Mouse (Mus musculus): ENCODE data around the gene Ocrl.

Ocrl gene

GRCm38 (mm10) chrX:47912306-47912792, at the start of gene Ocrl:
TSS of gene Ocrl (plus strand) at chrX:47912387.
- in situ Hi-C loops (cut with MboI, MseI) = no loop called here

- in situ Hi-C loops (cut with MboI, MseI) = no loop called here
Measured at GRCm38 (mm10) chrX:47880052-47880451, 32.1 kb upstream of the Ocrl start.

GRCm38 (mm10) chrX:47882813-47883212, 29.4 kb upstream of the Ocrl start:
- in situ Hi-C loops (cut with MboI, MseI) = no loop called here

- in situ Hi-C loops (cut with MboI, MseI) = no loop called here
Measured at GRCm38 (mm10) chrX:47887401-47887800, 24.8 kb upstream of the Ocrl start.

- in situ Hi-C loops (cut with MboI, MseI) = no loop called here
Measured at GRCm38 (mm10) chrX:47891243-47891906, 20.8 kb upstream of the Ocrl start.

GRCm38 (mm10) chrX:47891907-47892430, 20.2 kb upstream of the Ocrl start:
- in situ Hi-C loops (cut with MboI, MseI) = no loop called here

GRCm38 (mm10) chrX:47892431-47893024, 19.7 kb upstream of the Ocrl start, which contains the start of gene Smarca1:
TSS of gene Smarca1 (minus strand) at chrX:47892974.
- in situ Hi-C loops (cut with MboI, MseI) = no loop called here

- in situ Hi-C loops (cut with MboI, MseI) = no loop called here
Measured at GRCm38 (mm10) chrX:47912904-47913542, 836 bp downstream of the Ocrl start.

GRCm38 (mm10) chrX:47913543-47913938, 1.4 kb downstream of the Ocrl start:
- in situ Hi-C loops (cut with MboI, MseI) = no loop called here

- in situ Hi-C loops (cut with MboI, MseI) = no loop called here
Measured at GRCm38 (mm10) chrX:47916831-47917230, 4.6 kb downstream of the Ocrl start.

GRCm38 (mm10) chrX:47920541-47920940, 8.4 kb downstream of the Ocrl start:
- in situ Hi-C loops (cut with MboI, MseI) = no loop called here

GRCm38 (mm10) chrX:47927981-47928380, 15.8 kb downstream of the Ocrl start:
- in situ Hi-C loops (cut with MboI, MseI) = no loop called here

GRCm38 (mm10) chrX:47930449-47930848, 18.3 kb downstream of the Ocrl start:
- in situ Hi-C loops (cut with MboI, MseI) = no loop called here

GRCm38 (mm10) chrX:47934352-47934751, 22.2 kb downstream of the Ocrl start:
- in situ Hi-C loops (cut with MboI, MseI) = no loop called here

GRCm38 (mm10) chrX:47936885-47937284, 24.7 kb downstream of the Ocrl start:
- in situ Hi-C loops (cut with MboI, MseI) = no loop called here

GRCm38 (mm10) chrX:47937740-47938139, 25.6 kb downstream of the Ocrl start:
- in situ Hi-C loops (cut with MboI, MseI) = no loop called here

- in situ Hi-C loops (cut with MboI, MseI) = no loop called here
Measured at GRCm38 (mm10) chrX:47949729-47950128, 37.5 kb downstream of the Ocrl start.

- in situ Hi-C loops (cut with MboI, MseI) = no loop called here
Measured at GRCm38 (mm10) chrX:47962579-47962978, 50.4 kb downstream of the Ocrl start.

- in situ Hi-C loops (cut with MboI, MseI) = no loop called here
Measured at GRCm38 (mm10) chrX:47970371-47970770, 58.2 kb downstream of the Ocrl start.

GRCm38 (mm10) chrX:47970864-47971263, 58.7 kb downstream of the Ocrl start:
- in situ Hi-C loops (cut with MboI, MseI) = no loop called here

GRCm38 (mm10) chrX:47971366-47972128, 59.4 kb downstream of the Ocrl start:
- in situ Hi-C loops (cut with MboI, MseI) = no loop called here

GRCm38 (mm10) chrX:47976551-47976950, 64.4 kb downstream of the Ocrl start:
- in situ Hi-C loops (cut with MboI, MseI) = no loop called here

Data from regulatory T cell (primary cell).